Mouse (Mus musculus) forelimb bud, embryonic 11.5 days (tissue): ENCODE measurements around the gene Ttc8.

ENCODE experiments used
- DNase-seq: peaks from one replicate; pipeline ENCODE4 v3.0.0-alpha.2; 2012; ENCODE audit warnings: low read depth, low spot score

Gene Ttc8

DNA sequence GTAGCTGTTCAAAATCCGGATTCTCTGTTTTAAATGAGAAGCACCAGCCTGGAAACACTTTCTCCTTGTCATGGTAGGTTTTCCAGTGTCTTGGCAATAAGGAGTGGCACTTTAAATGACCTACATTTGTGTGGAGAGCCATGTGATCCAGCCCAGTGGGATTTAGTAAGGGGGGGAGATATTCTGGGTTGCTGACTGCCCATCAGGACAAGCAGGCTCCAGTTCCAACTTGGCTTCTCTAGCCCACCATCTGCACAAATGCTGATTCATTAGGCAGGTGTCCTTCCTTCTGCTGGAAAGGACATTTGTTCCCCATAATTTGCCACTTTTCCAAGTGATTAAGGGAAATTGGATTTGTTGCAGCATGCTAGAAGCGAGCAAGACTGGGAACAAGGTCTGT, 105.9 kb downstream of the Ttc8 start:
- no peak for DNase-seq

GRCm38 (mm10) chr12:99028665-99029064, 108.3 kb downstream of the Ttc8 start:
- DNase-seq, result no peak

- no peak for DNase-seq
These were observed 109.6 kb downstream of the Ttc8 start for GRCm38 (mm10) chr12:99030022-99030421.
